Mouse (Mus musculus) induced T-regulatory cell, adult 2 months (primary cell): ENCODE results near the gene Arhgap9.
"Not testable (repeated sequence)": the region's sequence is repeated elsewhere in the genome, so short reads cannot be mapped to it uniquely, and the experiment has no call there.

ENCODE experiments used
- DNase-seq: peaks from one replicate; pipeline ENCODE4 v3.0.0-alpha.2; 2012; ENCODE audit warnings: low read depth

Arhgap9 gene

DNA sequence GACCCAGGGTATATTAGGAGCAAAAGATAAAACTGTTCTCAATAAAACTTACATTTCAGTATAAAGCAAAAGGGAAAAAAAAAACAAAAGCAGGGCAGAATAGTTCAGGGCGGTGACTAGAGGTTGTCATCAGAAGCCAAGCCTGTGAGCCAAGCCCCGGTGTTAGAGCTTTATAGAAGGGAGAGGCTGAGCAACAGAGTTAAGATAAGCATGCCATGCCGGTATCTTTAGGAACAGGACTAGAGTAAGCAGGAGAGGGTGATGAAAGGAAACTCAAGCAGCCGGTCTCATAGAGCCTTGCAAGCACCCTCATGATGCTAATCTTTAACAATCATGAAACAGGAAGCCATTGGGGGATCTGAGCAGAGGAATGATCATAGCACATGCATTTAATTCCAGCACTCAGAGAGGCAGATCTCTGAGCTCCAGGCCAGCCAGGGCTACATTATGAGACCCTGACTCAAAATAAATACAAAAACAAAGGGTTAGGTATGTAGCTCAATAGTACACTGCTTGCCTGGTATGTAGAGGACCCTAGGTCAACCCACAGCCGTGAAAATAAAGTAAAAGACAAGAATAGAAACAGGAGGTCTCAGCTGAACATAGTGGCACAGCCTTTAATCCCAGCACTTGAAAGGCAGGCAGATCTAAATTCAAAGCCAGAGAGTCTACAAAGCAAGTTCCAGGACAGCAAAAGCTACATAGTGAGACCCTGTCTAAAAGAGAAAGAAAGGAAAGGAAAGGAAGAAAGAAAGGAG is 29.7 kb upstream of the Arhgap9 start:
- peak; percentile 54 for DNase-seq

DNA sequence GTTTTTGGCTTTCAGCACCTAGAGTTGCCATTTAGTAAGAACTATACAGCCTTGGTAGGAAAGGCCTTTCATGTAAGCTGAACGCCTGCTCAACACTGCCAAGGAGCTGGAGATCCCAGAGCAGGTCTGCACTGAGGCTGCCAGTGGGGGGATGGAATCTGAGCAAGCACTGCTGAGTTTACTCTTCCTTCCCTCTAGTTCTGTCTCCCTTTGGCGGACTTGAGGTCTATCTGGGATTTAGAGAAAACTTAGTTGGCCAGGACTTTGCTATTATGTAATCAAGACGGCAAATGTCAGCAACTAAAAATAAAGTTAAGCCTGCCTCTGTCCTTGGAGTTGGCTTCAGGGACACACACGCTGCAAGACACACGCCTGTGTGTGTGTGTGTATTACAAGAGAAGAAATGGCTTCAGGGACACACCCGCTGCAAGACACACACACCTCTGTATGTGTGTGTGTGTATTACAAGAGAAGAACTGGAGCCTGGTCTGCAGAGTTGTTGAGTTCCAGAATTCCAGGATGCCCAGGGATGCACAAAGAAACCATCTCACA is 28.7 kb upstream of the Arhgap9 start:
- DNase-seq = no peak

GRCm38 (mm10) chr10:127293590-127294113 is 28.1 kb upstream of the Arhgap9 start:
- DNase-seq = no peak

DNA sequence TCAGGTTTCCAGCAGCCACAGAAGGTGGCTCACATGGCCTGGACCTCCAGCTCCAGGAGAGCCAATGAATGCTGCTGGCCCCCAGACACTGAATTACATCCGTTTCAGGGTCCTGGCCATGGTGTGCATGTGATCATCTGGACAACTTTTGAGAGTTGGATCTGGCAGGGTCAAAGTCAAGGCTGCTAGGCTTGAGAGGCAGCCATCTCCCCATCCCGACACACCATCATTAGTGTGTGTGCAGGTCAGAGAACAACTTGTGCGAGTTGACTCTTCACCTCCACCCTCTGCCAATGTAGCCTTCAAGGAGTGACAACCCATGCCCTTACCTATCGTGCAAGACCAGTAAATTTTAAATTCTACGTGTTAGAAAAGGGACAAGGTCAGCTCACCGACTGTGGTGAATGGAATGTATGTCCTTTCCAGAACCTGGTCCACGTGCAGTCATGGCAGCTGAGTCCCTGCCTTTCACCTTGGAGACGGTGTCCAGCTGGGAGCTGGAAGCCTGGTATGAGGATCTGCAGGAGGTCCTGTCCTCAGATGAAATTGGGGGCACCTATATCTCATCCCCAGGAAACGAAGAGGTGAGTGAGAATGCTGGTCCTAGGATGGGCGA is 26.8 kb upstream of the Arhgap9 start:
- DNase-seq = no peak

GRCm38 (mm10) chr10:127295986-127296794 is 25.6 kb upstream of the Arhgap9 start:
- DNase-seq = no peak

DNA sequence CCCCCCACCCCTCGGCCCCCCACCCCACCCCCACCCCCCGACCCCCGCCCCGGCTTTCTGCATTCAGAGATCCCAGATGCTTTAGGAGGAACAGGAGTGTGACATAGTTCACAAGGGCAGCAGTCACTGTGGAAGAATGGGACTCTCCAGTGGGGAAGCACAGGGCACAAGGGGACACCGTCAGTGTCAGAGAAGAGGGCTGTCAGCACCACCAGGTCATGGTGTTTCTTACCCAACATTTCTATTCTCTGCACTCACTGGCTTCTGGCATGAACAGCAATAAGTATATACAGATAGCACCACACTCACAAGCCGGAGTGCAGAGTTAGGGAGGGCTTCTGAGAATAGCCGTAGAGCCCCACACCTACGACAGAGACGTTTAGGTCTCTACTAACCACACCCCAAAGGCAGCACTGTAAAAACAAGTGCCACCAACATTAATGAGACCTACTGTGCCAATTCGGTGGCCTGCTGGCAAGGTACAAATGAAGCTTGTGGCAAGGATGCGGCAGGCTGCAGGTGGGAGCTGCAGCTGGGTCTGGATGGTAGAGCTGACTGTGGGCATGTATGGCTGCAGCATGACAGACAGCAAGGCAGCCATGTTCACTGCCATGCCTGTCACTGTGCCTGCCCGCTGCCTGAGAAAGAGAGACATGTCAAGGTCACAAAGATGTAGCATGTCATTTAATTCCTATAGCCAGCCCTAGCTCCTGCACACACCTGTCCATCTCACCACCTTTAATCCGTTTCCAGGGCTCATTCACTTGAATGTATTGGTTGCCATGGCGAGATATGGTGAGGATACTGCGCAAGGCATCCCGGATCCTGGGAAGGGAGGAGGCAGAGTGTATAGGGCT is 24.5 kb upstream of the Arhgap9 start:
- no peak for DNase-seq

DNA sequence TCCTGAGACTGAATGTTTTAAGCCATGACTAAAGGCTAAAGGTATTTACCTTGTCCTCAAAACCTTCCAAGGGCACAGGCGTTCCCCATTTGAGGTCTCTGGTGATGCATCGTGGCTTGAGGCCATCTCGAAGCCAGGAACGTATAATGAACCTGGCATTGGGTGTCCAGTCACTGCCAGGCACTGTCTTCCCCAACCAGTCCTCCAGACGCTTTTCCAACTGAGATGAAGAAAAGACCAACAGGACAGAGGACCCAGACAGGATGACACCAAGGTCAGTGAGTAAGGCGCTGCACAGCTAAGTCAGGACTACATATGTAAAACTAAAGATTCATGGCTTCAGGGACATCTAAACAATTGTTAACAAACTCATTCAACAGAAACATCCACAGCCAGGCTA is 21.4 kb upstream of the Arhgap9 start:
- no peak for DNase-seq

GRCm38 (mm10) chr10:127303136-127303535 is 18.6 kb upstream of the Arhgap9 start:
- no peak for DNase-seq

DNA sequence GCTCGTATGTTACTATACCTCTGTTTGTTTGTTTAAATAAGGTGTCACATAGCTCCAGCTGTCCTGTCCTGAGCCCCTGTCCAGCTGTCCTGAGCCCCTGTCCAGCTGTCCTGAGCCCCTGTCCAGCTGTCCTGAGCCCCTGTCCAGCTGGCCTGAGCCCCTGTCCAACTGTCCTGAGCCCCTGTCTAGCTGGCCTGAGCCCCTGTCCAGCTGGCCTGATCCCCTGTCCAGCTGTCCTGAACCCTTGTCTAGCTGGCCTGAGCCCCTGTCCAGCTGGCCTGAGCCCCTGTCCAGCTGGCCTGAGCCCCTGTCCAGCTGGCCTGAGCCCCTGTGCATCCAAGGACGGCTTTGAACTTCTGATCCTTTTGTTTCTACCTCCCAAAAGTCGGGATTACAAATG is 12.6 kb upstream of the Arhgap9 start:
- not testable (repeated sequence) for DNase-seq

DNA sequence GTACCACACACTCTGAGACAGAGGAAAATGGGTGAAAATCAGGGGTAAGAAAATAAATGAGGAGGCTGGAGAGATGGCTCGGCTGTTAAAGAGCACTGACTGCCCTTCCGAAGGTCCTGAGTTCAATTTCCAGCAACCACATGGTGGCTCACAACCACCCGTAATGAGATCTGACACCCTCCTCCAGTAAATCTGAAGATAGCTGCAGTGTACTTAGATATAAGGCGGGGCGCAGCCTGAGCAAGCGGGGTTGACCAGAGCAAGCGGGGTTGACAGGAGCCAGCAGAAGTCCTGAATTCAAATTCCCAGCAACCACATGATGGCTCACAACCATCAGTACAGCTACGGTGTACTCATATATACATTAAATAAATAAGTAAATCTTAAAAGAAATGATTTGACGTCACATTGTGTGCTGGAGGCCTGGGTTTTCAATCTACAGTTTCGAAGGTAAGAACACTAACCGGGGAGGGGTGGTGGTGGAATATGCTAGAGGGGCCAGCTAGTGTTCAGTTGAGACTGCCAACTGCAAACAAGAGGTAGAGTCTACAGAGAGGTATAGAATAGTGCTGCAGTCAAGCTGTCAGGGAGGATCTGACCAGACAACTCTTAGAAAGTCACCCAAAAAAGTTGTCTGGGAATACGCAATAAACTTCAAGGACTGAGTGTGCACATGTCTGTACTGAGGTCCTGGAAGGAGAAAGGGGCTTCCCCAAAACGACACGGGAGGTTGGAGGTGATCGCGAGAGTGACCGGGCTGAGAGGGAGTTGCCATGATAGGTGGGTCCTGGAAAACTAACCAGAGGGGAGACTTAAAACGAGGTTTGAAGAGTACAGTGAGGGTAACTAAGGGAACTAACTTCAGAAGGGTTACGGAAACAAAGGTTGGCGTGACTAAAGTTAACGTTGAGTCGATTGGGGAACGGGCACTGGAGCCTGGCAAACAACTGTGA is 11.0 kb upstream of the Arhgap9 start:
- DNase-seq = peak; percentile 78

DNA sequence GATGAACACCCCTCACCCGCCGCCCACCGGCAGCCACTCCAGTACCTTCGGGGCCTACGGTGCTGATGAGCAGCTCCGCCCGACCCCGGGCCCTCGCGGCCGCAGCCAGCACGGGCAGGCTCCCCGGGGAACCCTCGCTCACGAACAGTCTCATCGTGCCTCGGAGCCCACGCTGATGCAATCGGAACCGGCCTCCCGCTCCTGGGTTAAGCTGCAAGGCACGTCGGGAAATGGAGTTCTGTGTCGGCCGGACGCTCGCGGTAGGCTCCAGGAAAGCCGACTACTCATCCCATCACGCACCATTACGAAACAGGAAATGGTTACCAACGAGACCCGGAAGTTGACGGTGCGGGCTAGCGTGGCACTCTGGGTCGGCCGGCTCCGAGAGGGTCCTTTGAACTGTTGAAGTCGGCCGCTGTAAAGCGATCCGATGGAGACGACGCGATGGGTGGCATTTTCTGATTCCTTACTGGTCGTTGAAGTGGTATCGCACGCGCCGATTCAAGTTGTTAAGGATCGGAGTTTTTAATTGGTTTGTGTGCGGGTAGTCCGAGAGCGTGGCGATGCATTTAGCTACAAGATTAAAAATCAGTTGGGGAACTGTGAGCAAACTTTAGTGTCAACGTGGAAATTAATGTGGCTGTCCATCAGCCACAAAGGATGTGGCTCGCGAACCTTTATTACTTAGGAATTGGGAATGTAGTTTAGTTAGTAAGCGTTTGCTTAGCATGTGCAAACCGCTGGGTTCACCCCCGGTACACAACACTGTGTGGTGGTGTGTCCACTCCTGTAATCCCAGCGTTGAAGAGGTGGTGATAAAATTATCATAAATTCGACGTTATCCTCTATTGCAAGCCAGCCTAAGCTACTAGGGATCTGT is 10.0 kb upstream of the Arhgap9 start, which contains the start of gene Mars:
TSS of gene Mars (minus strand) at position 311 of the 880 bp plus-strand sequence.
- peak; percentile 97 for DNase-seq

GRCm38 (mm10) chr10:127312356-127312676 is 9.4 kb upstream of the Arhgap9 start:
- peak; percentile 95 for DNase-seq

DNA sequence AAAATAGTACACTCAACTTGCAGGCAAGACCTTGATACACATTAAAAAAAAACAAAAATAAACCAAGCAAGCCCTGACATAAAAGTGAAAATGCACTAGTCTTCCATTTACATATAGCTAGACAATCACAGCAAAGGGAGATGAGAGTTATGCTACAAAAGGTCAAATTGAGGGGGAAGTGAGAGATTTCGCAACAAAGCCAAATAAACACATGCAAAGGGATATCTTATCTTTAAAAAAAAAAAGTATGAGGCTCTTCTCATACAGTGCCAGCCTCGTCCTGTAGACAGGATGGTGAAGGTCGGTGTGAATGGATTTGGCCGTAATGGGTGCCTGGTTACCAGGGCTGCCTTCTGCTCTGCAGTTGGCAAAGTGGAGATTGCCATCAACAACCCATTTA is 8.9 kb upstream of the Arhgap9 start:
- no peak for DNase-seq

GRCm38 (mm10) chr10:127313516-127313915 is 8.2 kb upstream of the Arhgap9 start:
- not testable (repeated sequence) for DNase-seq

DNA sequence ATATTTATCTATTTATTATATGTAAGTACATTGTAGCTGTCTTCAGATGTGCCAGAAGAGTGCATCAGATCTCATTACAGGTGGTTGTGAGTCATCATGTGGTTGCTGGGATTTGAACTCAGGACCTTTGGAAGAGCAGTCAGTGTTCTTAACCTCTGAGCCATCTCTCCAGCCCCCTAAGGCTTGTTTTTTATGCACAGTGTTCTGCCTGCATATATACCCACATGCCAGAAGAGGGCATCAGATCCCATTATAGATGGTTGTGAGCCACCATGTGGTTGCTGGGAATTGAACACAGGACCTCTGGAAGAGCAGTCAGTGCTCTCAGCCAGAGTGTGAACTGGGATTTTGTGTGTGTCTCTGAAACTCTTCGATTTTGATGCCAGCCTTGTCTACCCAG is 6.8 kb upstream of the Arhgap9 start:
- not testable (repeated sequence) for DNase-seq

DNA sequence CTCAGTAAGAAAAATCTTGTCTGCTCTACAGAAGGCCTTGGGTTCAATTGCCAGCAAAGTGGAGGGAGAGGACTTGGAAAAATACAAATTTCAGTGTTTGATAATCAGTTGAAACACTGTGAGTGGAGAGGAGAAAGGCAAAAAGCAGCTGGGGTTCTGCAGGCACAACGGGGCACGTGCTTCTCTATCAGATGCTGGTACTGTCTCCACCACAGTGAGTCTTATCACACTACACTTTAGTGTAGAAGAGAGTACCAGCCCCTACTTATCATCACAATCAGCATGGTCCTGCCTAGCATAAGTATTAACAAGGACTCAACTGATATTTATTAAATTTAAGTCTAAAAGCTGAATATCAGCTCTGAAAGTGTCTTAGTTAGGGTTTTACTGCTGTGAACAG is 4.5 kb upstream of the Arhgap9 start:
- no peak for DNase-seq

DNA sequence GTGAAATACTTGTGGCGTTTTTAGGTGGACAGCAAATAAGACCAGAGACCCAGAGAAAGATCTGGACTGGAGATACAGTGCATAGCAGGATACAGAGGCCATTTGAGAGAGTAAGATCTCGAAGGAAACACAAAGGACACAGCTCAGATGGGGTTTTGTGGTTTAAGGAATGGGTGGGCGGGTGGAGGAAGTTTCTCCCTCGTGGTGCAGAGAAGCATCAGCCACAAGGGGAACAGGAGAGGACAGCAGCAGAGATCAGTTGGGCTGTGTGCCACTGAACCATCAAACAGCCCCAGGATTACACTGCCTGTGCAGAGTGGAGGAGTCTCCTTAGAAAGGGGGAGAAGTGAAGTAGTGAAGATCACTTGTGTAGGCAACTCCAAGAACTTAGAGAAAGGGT is 3.8 kb upstream of the Arhgap9 start:
- no peak for DNase-seq

DNA sequence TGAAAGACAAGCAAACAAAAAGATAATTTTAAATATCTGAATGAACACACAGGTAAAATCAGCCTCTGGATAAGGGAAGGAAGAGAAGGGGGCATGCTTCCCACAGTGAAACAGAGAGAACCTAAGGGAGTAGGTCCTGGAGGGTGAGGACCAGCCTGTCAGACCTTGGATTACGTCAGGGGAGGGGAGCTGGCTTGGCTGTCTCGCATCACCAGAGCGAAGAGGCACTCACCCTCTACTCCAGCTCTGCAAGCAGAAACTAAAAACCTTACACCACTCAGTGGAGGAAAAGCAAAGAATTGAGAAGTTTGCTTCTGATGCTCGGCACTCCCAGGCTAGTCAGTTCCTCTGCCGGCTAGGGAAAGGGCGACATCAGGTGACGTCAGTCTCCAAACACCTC is 1.8 kb upstream of the Arhgap9 start:
- no peak for DNase-seq

- DNase-seq = peak; percentile 67
Observed at GRCm38 (mm10) chr10:127322178-127322577, 414 bp downstream of the Arhgap9 start.
